Mouse (Mus musculus) neutrophil, adult 5-6 weeks (primary cell): ENCODE results near the gene Hnmt. TPM values are rescaled to one million over a fixed set of nuclear protein-coding genes. Genes with fewer than 3 reads are reported as not detected.
"Not testable (repeated sequence)": the region's sequence is repeated elsewhere in the genome, so short reads cannot be mapped to it uniquely, and the experiment has no call there.

ENCODE experiments used
- ATAC-seq: fragments of 151-379, 151-347 bp; 2 replicates; pipeline ENCODE4 v1.8.0; 2017; ENCODE audit warnings: mild to moderate bottlenecking, moderate TSS enrichment; ENCODE audit not compliant: insufficient number of reproducible peaks, poor library complexity, low FRiP score, severe bottlenecking; ENCODE audit errors: extremely low read depth
- total RNA-seq: library from RNA; stranded (forward); fragments of 200-1000 nt; gene quantifications from 2 replicates; pipeline ENCODE4 v1.2.3, GENCODE M21; 2017

Hnmt gene
- 50.7 and 62.1 TPM in 2 replicates for total RNA-seq

- no peak for ATAC-seq
Measured at GRCm38 (mm10) chr2:24049344-24049990, at the start of gene Hnmt. Hnmt (minus strand) TSS chr2:24049394.

- no peak for ATAC-seq
Measured at GRCm38 (mm10) chr2:24096495-24096894, 47.3 kb upstream of the Hnmt start, which contains the start of gene Tbpl2. Tbpl2 (minus strand) TSS chr2:24096595.

GRCm38 (mm10) chr2:24090921-24091320 is 41.7 kb upstream of the Hnmt start:
- ATAC-seq, result no peak

GRCm38 (mm10) chr2:24050459-24050858 is 1.3 kb upstream of the Hnmt start:
- ATAC-seq, result no peak

GRCm38 (mm10) chr2:24048480-24049097 is 605 bp downstream of the Hnmt start:
- ATAC-seq, result no peak

- ATAC-seq, result no peak
Measured at GRCm38 (mm10) chr2:24047551-24048479, 1.4 kb downstream of the Hnmt start.

- ATAC-seq, result no peak
Measured at GRCm38 (mm10) chr2:24042901-24043300, 6.3 kb downstream of the Hnmt start.

- ATAC-seq, result no peak
Measured at GRCm38 (mm10) chr2:24040531-24040930, 8.7 kb downstream of the Hnmt start.

GRCm38 (mm10) chr2:24019386-24019785 is 29.8 kb downstream of the Hnmt start:
- ATAC-seq, result not testable (repeated sequence)

GRCm38 (mm10) chr2:24018966-24019365 is 30.2 kb downstream of the Hnmt start:
- no peak for ATAC-seq

GRCm38 (mm10) chr2:24014957-24015356 is 34.2 kb downstream of the Hnmt start:
- ATAC-seq, result no peak

GRCm38 (mm10) chr2:23999323-23999722 is 49.9 kb downstream of the Hnmt start:
- ATAC-seq, result no peak

- ATAC-seq, result no peak
Measured at GRCm38 (mm10) chr2:23998836-23999235, 50.4 kb downstream of the Hnmt start.

- 0 out of 2 replicates have a peak, but pooled peaks have one; percentile 33 for ATAC-seq
Measured at GRCm38 (mm10) chr2:23996830-23997229, 52.4 kb downstream of the Hnmt start.

GRCm38 (mm10) chr2:23990034-23990573 is 59.1 kb downstream of the Hnmt start:
- ATAC-seq, result not testable (repeated sequence)

GRCm38 (mm10) chr2:23987283-23987682 is 61.9 kb downstream of the Hnmt start:
- no peak for ATAC-seq

- ATAC-seq, result no peak
Measured at GRCm38 (mm10) chr2:23983343-23983742, 65.9 kb downstream of the Hnmt start.

- no peak for ATAC-seq
Measured at GRCm38 (mm10) chr2:23982860-23983259, 66.3 kb downstream of the Hnmt start.

GRCm38 (mm10) chr2:23960659-23961274 is 88.4 kb downstream of the Hnmt start:
- ATAC-seq, result peak; percentile 69
